Mouse (Mus musculus): ENCODE measurements around the gene Stim2. TPM values are rescaled to one million over a fixed set of nuclear protein-coding genes. Genes with fewer than 3 reads are reported as not detected.

Stim2 gene
- polyA plus RNA-seq (2015; fragmentation: Nextera tagmentation; extraction: Ambion mirVana), result 18.0 and 19.6 TPM in 2 replicates

DNA sequence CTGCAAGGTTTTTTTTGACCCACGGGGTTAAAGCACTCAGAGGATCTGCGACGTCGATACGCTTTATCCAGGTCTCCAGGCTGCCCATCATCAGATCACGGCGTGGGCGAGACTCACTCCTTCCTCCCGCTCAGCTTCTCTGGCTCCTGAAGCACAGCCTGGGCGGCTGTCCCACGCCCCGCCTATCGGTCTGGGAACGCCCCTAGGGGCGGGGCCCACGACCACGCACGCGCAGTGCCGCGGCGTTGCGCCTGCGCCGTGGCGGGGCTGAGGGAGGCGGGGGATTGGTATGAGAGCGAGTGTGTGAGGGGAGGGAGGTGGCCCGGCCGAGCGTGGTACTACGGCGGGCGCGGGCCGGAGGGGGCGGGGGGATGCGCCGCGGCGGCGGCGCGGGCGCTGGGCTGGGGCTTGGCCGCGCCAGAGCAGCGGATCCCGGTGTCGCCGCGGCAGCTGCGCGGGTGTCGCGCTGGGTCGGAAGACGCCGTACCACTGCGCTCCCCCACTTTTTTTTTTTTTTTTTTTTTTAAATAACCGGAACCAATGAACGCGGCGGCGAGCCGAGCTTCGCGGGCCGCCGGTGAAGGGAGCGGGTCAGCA lies at the start of gene Stim2:
Stim2 (plus strand) TSS at position 354 of the 597 bp plus-strand sequence.
- Histone ChIP-seq H3K36me3 (ENCODE audit: insufficient read depth, low read length) (no peaks in the 10 kb centered on the region), H3K27me3 (ENCODE audit: insufficient read depth, low read length) (no peaks in the 10 kb centered on the region), H3K27ac (ENCODE audit: low read length) (peak within 1 kb of the TSS; percentile 94), H3K9me3 (ENCODE audit: low read length) (no peaks in the 10 kb centered on the region), H3K4me3 (ENCODE audit: low read length) (peak within 1 kb of the TSS; percentile 94), H3K4me2 (replicated peaks; ENCODE audit: low read depth, low read length) (peak within 1 kb of the TSS; percentile 87), H3K4me1 (ENCODE audit: insufficient read depth, low read length) (peaks cover 37% of the 10 kb centered on the region), H3K9ac (replicated peaks; ENCODE audit: low read length) (peak within 1 kb of the TSS; percentile 95)
- WGBS, result under 1% methylated on average over 46 of the region's 71 CpGs
- ATAC-seq (ENCODE audit: low FRiP score, low TSS enrichment), result peak; percentile 95

- Histone ChIP-seq H3K9me3 (ENCODE audit: low read length) (no peaks in the 10 kb centered on the region), H3K36me3 (ENCODE audit: insufficient read depth, low read length) (no peaks in the 10 kb centered on the region), H3K27me3 (ENCODE audit: insufficient read depth, low read length) (no peaks in the 10 kb centered on the region), H3K4me2 (replicated peaks; ENCODE audit: low read depth, low read length) (no peak overlapping the region), H3K27ac (ENCODE audit: low read length) (peak overlapping the region; percentile 48), H3K4me1 (ENCODE audit: insufficient read depth, low read length) (peaks cover 27% of the 10 kb centered on the region), H3K9ac (replicated peaks; ENCODE audit: low read length) (no peak overlapping the region), H3K4me3 (ENCODE audit: low read length) (no peak overlapping the region)
- peak; percentile 29; the same call in 1 of the 2 replicates for ATAC-seq (ENCODE audit: low FRiP score, low TSS enrichment)
- 77% methylated on average over 8 of the region's 8 CpGs for WGBS
These were observed 49.6 kb upstream of the Stim2 start for GRCm38 (mm10) chr5:53948606-53949266.

- Histone ChIP-seq H3K9ac (replicated peaks; ENCODE audit: low read length) (no peak overlapping the region), H3K4me2 (replicated peaks; ENCODE audit: low read depth, low read length) (no peak overlapping the region), H3K4me1 (ENCODE audit: insufficient read depth, low read length) (peaks cover 27% of the 10 kb centered on the region), H3K36me3 (ENCODE audit: insufficient read depth, low read length) (no peaks in the 10 kb centered on the region), H3K27me3 (ENCODE audit: insufficient read depth, low read length) (no peaks in the 10 kb centered on the region), H3K9me3 (ENCODE audit: low read length) (no peaks in the 10 kb centered on the region), H3K4me3 (ENCODE audit: low read length) (no peak overlapping the region), H3K27ac (ENCODE audit: low read length) (no peak overlapping the region)
- 51% methylated on average over 7 of the region's 7 CpGs for WGBS
- ATAC-seq (ENCODE audit: low FRiP score, low TSS enrichment), result no peak
These were observed 48.1 kb upstream of the Stim2 start for GRCm38 (mm10) chr5:53950189-53950588.

- Histone ChIP-seq H3K27ac (ENCODE audit: low read length) (no peak overlapping the region), H3K4me2 (replicated peaks; ENCODE audit: low read depth, low read length) (no peak overlapping the region), H3K4me3 (ENCODE audit: low read length) (no peak overlapping the region), H3K4me1 (ENCODE audit: insufficient read depth, low read length) (peaks cover 42% of the 10 kb centered on the region), H3K9me3 (ENCODE audit: low read length) (no peaks in the 10 kb centered on the region), H3K36me3 (ENCODE audit: insufficient read depth, low read length) (no peaks in the 10 kb centered on the region), H3K9ac (replicated peaks; ENCODE audit: low read length) (no peak overlapping the region), H3K27me3 (ENCODE audit: insufficient read depth, low read length) (no peaks in the 10 kb centered on the region)
- no peak for ATAC-seq (ENCODE audit: low FRiP score, low TSS enrichment)
These were observed 45.1 kb upstream of the Stim2 start for GRCm38 (mm10) chr5:53953216-53953615.

DNA sequence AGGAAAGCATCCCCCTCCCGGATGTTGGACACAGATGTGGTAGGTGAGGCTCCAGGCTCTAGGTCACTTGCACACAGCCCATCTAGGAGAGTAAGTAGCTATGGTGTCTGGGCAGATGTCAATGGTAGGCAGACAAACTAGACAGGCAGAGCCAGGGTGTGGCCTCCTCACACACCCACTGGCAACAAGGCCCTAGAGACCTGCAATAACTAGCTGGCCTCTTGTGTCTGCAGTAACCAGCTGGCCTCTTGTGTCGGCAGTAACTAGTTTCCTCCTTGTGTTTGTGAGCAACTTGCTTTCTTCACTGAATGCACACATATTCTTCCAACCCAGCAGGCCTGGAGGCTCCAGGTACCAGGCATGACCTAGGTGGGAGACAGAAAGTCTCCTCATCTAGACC lies 44.5 kb upstream of the Stim2 start:
- Histone ChIP-seq H3K4me1 (ENCODE audit: insufficient read depth, low read length) (peaks cover 36% of the 10 kb centered on the region), H3K9me3 (ENCODE audit: low read length) (no peaks in the 10 kb centered on the region), H3K9ac (replicated peaks; ENCODE audit: low read length) (no peak overlapping the region), H3K4me3 (ENCODE audit: low read length) (no peak overlapping the region), H3K27me3 (ENCODE audit: insufficient read depth, low read length) (no peaks in the 10 kb centered on the region), H3K36me3 (ENCODE audit: insufficient read depth, low read length) (no peaks in the 10 kb centered on the region), H3K27ac (ENCODE audit: low read length) (no peak overlapping the region), H3K4me2 (replicated peaks; ENCODE audit: low read depth, low read length) (no peak overlapping the region)
- no peak for ATAC-seq (ENCODE audit: low FRiP score, low TSS enrichment)
- 78% methylated on average over 2 of the region's 2 CpGs for WGBS

GRCm38 (mm10) chr5:53955966-53956365 lies 42.3 kb upstream of the Stim2 start:
- 68% methylated on average over 2 of the region's 2 CpGs for WGBS
- no peaks in the 10 kb centered on the region for H3K27me3 ChIP-seq (ENCODE audit: insufficient read depth, low read length)
- no peak overlapping the region for H3K4me2 ChIP-seq (replicated peaks; ENCODE audit: low read depth, low read length)
- H3K27ac ChIP-seq (ENCODE audit: low read length), result no peak overlapping the region
- no peak overlapping the region for H3K4me3 ChIP-seq (ENCODE audit: low read length)
- no peak overlapping the region for H3K9ac ChIP-seq (replicated peaks; ENCODE audit: low read length)
- ATAC-seq (ENCODE audit: low FRiP score, low TSS enrichment), result no peak
- peaks cover 35% of the 10 kb centered on the region for H3K4me1 ChIP-seq (ENCODE audit: insufficient read depth, low read length)
- no peaks in the 10 kb centered on the region for H3K9me3 ChIP-seq (ENCODE audit: low read length)
- no peaks in the 10 kb centered on the region for H3K36me3 ChIP-seq (ENCODE audit: insufficient read depth, low read length)

GRCm38 (mm10) chr5:53956396-53957314 lies 41.6 kb upstream of the Stim2 start:
- peak; percentile 68 for ATAC-seq (ENCODE audit: low FRiP score, low TSS enrichment)
- peak overlapping the region; percentile 61 for H3K27ac ChIP-seq (ENCODE audit: low read length)

DNA sequence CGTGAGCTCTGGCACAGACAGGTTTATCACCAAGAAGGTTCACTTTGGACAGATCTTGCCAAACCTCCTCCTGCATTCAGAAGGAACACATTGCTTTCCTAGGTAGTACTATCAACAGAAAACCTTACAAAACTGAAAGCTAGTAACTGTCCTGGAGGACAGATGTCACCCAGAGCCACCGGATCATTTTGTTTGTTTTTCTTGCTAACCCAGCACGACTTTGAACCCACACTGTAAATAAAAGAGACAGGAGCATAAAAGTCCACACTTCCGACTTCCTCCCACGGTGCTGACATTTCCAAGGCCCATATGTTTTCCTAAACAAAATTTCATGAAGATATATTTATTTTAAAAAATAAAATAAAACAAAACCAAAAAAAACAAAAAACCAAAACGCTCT lies 41.0 kb upstream of the Stim2 start:
- Histone ChIP-seq H3K36me3 (ENCODE audit: insufficient read depth, low read length) (no peaks in the 10 kb centered on the region), H3K9me3 (ENCODE audit: low read length) (no peaks in the 10 kb centered on the region), H3K27me3 (ENCODE audit: insufficient read depth, low read length) (no peaks in the 10 kb centered on the region), H3K4me2 (replicated peaks; ENCODE audit: low read depth, low read length) (peak overlapping the region; percentile 44), H3K4me3 (ENCODE audit: low read length) (no peak overlapping the region), H3K4me1 (ENCODE audit: insufficient read depth, low read length) (peaks cover 41% of the 10 kb centered on the region), H3K9ac (replicated peaks; ENCODE audit: low read length) (no peak overlapping the region), H3K27ac (ENCODE audit: low read length) (peak overlapping the region; percentile 61; the same call in 1 of the 2 replicates)
- ATAC-seq (ENCODE audit: low FRiP score, low TSS enrichment), result peak; percentile 50
- WGBS, result 14% methylated on average over 6 of the region's 6 CpGs

More at GRCm38 (mm10) chr5:53956396-53957314, 41.6 kb upstream of the Stim2 start:
- peak overlapping the region; percentile 44 for H3K4me2 ChIP-seq (replicated peaks; ENCODE audit: low read depth, low read length)
- peak overlapping the region; percentile 16; the same call in 1 of the 2 replicates for H3K4me3 ChIP-seq (ENCODE audit: low read length)
- 34% methylated on average over 19 of the region's 19 CpGs for WGBS
- H3K27me3 ChIP-seq (ENCODE audit: insufficient read depth, low read length), result no peaks in the 10 kb centered on the region
- no peaks in the 10 kb centered on the region for H3K36me3 ChIP-seq (ENCODE audit: insufficient read depth, low read length)
- H3K9me3 ChIP-seq (ENCODE audit: low read length), result no peaks in the 10 kb centered on the region
- no peak overlapping the region for H3K9ac ChIP-seq (replicated peaks; ENCODE audit: low read length)
- H3K4me1 ChIP-seq (ENCODE audit: insufficient read depth, low read length), result peaks cover 40% of the 10 kb centered on the region

DNA sequence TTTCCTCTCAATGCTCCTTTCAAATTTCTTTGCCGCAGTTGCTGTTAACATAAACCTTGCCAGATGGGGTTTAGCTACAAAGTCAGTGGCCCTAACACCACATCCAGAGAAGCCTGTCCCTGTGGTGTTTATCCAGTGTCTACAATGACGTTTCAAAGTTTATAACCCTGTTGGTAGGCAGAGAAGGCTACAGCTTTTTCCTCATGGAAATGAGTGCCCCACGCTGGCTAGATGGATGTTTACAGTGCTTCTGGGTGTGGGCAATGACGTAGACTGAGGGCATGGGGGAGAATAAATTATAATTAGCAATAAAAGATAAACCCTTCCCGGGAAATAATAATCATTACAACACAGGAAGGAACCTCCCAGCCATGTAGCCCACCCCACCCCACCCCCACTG lies 37.1 kb upstream of the Stim2 start:
- Histone ChIP-seq H3K9ac (replicated peaks; ENCODE audit: low read length) (no peak overlapping the region), H3K4me1 (ENCODE audit: insufficient read depth, low read length) (peaks cover 34% of the 10 kb centered on the region), H3K9me3 (ENCODE audit: low read length) (peaks cover 2% of the 10 kb centered on the region; the same call in 1 of the 2 replicates), H3K4me3 (ENCODE audit: low read length) (no peak overlapping the region), H3K36me3 (ENCODE audit: insufficient read depth, low read length) (no peaks in the 10 kb centered on the region), H3K27ac (ENCODE audit: low read length) (peak overlapping the region; percentile 67), H3K4me2 (replicated peaks; ENCODE audit: low read depth, low read length) (no peak overlapping the region), H3K27me3 (ENCODE audit: insufficient read depth, low read length) (no peaks in the 10 kb centered on the region)
- ATAC-seq (ENCODE audit: low FRiP score, low TSS enrichment), result 0 out of 2 replicates have a peak, but pooled peaks have one; percentile 24
- 13% methylated on average over 5 of the region's 5 CpGs for WGBS
